Mouse (Mus musculus): ENCODE data around the gene Tmem164. TPM values are rescaled to one million over a fixed set of nuclear protein-coding genes. Genes with fewer than 3 reads are reported as not detected.

Gene Tmem164
- total RNA-seq, 1 experiment from 2014 or later, result 83.8 TPM

DNA sequence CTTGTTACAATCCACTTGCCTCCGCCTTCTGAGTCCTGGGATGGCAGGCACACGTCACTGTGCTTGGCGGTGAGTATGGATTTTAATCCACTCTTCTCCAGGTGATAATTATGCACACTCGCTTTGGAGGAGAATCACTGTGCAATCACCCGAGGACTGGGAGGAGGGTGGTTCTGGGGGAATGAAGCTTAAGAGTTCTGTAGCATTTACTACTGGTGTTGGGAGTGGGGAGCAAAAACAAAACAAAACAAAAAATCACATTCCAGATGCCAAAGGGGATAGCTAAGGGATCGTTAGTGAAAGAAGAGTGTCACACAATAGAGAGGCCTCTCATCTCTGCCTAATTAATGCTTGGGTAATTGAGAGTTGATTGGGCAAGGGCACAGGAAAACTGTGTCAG lies 46.6 kb downstream of the Tmem164 start:
- no peak for ATAC-seq (ENCODE audit: extremely low read depth, insufficient number of reproducible peaks, low FRiP score, poor library complexity, severe bottlenecking)

DNA sequence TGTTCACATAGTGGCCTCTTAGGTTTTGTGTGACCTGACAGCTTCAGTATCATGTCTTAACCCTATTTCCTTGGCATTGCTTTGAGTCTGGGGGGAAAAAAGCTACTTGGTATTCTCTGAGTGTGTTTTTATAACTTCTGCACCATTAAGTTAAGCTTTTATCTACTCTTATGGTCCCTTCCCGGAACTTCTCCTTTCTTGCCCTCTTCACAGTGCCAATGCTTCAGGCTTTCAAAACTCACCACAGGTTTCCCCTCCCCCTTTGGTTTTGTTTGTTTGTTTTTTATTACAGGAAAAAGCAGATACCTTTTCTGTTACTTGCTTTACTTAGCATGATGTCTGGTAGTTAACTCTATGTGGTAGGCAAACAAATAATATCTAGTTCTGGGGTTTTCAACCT lies 47.8 kb downstream of the Tmem164 start:
- ATAC-seq (ENCODE audit: extremely low read depth, insufficient number of reproducible peaks, low FRiP score, poor library complexity, severe bottlenecking), result no peak

DNA sequence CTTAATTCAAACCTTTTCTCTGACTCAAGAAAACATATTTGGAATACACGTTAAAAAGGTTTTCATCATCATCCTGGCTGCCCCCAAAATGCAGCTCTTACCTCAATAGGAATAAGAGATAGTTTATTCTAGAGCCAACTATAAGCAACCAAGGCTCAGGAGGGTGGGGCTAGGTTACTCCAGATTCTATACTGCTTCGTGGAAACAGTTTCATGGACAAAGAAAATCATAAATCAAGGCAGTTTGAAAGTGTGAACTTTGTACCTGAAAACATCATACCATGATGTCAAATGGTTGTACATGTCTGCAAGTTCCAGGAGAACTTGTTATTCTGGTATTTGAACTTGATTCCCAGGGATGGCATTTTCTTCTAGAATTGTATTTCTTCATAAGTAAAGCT lies 48.3 kb downstream of the Tmem164 start:
- no peak for ATAC-seq (ENCODE audit: extremely low read depth, insufficient number of reproducible peaks, low FRiP score, poor library complexity, severe bottlenecking)

DNA sequence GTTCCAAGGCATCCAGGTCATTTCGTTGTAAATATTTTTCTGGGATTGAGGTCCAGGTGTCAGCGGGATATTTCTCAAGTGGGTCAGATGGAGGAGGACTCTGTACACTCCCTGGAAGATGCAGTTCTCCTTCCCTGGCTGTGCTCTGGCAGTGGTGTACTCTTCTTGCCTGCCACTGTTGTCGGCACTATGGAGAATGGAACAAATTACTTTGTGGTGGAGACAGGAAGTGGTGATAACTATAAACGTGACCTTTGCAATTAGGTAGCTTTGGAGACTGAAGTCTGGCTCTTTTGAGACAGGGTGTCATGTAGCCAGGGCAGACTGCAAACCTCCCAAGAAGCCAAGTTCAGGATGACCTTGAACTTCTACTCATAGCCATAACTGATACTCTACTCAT lies 55.9 kb downstream of the Tmem164 start:
- ATAC-seq (ENCODE audit: extremely low read depth, insufficient number of reproducible peaks, low FRiP score, poor library complexity, severe bottlenecking), result no peak

DNA sequence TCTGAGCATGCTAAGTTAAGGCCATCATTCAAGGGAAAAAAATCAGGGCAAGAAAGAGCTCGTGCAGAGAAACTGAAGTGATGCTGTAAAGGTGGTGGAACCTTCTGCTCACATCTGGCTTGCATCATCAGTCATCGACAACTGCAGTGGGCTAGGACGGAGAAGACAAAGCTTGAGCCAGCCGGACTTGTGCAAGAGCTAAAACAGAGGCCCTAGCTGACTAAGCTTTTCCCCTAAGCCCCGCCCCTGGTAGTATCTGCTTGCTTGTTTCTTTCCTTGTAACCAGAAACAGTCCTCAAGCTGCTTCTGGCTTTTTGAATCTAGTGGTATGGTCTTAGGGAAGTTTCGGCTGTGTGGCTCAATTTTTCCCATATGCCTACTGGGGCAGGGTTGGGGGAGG lies 56.5 kb downstream of the Tmem164 start:
- ATAC-seq (ENCODE audit: extremely low read depth, insufficient number of reproducible peaks, low FRiP score, poor library complexity, severe bottlenecking), result peak; percentile 51; the same call in 1 of the 2 replicates

DNA sequence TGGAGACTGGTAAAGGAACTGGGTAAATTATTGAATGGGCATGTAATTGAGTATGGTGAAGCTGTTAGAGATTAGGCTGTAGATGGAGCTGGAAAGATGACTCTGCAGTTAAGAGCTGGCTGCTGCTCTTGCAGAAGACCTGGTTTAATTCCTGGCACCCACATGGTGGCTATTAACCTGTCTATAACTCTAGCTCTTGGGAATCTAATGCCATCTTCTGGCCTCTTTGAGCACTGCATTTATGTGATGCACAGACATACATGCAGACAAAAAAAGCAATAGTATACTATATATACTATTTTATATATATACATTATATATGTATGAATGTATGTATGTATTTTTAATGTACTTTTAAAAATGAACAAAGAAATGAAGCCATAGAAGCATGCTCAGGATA lies 66.2 kb downstream of the Tmem164 start:
- ATAC-seq (ENCODE audit: extremely low read depth, insufficient number of reproducible peaks, low FRiP score, poor library complexity, severe bottlenecking), result no peak

DNA sequence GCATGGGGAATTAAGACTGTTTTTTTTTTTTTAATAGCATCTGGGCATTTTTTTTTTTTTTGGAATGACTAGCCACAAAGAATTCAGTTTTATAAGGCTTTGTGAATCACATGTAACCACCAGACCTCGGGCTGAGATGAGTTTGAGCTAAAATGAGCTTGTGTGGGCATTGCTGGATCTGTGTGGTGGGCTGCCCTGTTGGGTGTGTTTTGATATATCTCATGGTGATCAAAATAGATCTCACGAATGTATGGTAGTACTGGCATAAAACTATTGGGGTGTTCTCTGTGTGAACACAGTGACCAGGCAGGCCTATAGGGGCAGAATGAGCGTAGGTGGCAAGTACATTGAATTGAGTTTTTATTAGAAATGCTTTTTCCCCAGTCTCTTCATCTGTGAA lies 67.4 kb downstream of the Tmem164 start:
- ATAC-seq (ENCODE audit: extremely low read depth, insufficient number of reproducible peaks, low FRiP score, poor library complexity, severe bottlenecking), result no peak

DNA sequence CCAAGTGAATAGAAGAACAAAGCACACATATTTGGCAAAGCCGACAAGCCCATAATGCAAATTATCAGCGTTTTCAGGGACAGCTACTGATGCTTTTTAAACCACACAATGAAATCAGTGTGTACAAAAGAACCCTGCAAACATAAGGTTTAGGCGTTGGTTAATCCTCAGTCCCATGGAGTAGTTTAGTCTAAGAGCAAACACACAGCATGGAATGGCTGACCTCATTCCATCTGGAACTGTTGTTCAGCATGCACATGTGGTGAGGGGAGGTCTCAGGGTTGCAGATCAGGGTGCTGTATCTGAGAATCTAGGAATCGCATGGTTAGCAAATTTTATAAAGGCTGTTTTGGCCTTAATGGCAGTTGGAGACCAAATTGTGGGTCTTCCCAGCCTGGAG lies 69.6 kb downstream of the Tmem164 start:
- ATAC-seq (ENCODE audit: extremely low read depth, insufficient number of reproducible peaks, low FRiP score, poor library complexity, severe bottlenecking), result no peak

DNA sequence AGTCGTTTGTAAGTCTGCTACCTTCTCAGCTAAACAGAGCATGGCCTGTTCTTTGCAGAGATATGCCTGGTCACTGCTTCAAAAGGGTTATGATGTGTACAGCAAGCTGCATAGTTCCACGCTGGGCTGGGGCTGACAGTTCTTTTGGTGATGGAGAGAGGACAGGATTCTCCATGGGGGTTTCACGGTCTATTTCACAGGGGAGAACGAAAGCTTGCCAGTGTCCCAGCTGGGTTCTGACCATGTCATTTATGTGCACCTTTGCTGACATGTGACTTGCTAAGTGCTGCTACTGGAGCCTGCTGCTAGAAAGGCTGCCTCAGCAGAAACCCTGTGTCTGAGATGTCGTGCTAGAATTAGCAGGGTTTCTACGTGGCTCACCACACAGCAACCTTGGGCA lies 74.3 kb downstream of the Tmem164 start:
- no peak for ATAC-seq (ENCODE audit: extremely low read depth, insufficient number of reproducible peaks, low FRiP score, poor library complexity, severe bottlenecking)

DNA sequence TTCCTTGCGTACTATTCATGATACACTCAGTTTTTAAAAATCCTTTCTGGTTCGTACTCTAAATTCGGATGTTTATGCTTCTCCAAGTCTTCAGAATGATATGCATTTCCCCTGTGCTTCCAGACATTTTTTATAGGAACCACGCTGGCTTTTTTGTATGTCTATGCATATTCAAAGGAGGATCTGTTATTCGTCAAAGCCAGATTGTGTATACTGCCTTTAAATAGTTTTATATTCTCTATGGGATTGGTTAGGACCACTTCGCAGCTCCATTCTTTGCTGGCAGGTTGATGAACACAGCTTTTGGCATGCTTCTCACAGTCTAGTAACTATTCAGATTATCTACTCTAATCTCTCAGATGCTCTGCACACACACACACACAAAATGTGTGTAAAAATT lies 79.2 kb downstream of the Tmem164 start:
- no peak for ATAC-seq (ENCODE audit: extremely low read depth, insufficient number of reproducible peaks, low FRiP score, poor library complexity, severe bottlenecking)

DNA sequence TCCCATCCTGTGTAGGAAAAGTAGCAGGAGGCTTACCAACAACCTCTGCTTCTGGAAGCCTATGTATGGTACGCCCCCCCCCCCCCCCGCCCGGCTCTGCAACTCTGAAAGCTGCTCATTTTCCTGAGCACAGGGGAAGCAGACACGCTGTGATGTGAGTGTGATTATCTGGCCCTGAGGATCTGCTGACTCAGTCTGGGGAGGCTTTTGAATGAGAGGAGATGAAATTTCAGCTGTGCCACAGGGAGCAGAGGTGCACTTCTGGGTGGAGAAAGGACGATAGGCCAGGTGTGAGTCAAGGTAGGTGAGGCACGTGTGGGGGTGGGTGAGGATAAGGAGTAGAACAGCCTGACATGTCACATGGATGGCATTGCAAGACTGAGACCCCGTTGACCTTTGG lies 82.1 kb downstream of the Tmem164 start:
- ATAC-seq (ENCODE audit: extremely low read depth, insufficient number of reproducible peaks, low FRiP score, poor library complexity, severe bottlenecking), result no peak

DNA sequence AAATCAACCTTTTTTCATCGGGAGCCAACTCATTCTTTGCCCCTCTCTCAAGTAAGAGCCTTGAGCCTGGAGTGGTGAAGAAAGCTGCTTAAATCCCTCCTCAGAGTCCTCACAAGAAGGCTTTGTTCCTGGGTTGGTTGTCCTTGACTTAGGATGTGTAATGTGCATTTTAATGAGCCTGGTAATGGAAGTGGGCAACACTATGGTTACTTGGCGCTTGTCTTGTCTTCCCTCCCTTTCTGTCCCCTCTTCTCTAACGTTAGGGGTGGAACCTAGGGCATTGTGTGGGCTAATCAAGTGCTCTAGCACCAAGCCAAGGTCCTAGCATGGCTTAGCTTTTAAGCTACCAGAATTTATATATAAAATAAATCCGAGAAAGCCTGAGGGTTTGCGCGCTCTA lies 88.5 kb downstream of the Tmem164 start:
- ATAC-seq (ENCODE audit: extremely low read depth, insufficient number of reproducible peaks, low FRiP score, poor library complexity, severe bottlenecking), result no peak

DNA sequence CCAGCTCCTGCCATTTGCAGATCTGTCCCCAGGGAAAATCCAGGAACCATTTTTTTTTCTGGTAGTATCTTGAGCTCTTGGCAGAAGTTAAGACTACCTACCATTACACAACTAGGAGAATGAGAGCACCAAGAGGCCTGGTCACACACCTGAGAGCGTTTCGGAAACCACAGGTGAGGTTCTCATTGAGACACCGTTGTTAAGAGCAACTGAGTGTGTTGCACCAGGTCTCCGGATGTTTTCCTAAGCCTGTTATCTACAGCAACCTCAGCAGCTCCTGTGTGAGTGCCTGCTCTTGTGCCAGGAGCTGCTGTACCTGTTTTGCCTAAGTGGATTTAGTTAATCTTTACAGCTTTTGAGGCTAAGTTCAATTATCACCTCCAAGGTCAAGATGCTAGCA lies 92.5 kb downstream of the Tmem164 start:
- ATAC-seq (ENCODE audit: extremely low read depth, insufficient number of reproducible peaks, low FRiP score, poor library complexity, severe bottlenecking), result no peak

DNA sequence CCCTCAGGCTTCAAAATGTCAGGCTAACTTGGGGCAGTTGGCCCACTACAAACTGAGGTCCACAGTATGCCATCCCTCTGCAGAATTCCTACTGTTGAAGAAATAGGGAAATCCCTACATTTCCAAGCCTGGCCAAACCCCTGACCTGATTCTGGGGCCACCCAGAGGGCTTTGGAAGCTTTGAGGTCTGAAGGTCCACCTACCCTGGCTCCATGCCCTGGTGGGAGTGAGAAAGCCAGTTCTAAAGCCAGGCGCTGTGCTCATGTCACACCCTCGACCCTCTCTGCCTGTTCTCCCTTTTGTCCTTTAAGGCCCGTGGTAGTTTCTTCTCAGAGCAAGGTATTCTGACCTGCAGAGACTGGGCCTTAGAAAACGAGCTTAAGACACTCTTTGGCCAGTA lies 94.9 kb downstream of the Tmem164 start:
- no peak for ATAC-seq (ENCODE audit: extremely low read depth, insufficient number of reproducible peaks, low FRiP score, poor library complexity, severe bottlenecking)

DNA sequence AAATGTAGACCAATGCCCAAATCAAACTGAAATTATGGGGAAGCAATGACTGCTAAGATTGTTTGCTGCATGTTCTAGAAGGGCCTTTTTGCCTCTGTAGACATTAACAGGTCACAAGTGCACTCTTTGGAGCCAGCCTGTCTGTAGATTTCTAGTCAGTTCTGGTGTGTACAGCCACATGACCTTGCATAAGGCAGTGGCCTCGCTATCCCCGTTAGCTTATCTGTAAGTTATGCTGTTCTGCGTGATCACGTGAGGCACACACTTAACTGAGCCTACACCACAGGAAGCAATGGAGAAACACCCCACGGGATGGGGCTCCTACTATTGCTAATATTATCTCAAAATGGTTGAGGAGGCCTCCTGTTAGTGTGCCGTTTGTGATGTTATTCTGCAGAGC lies 97.4 kb downstream of the Tmem164 start:
- ATAC-seq (ENCODE audit: extremely low read depth, insufficient number of reproducible peaks, low FRiP score, poor library complexity, severe bottlenecking), result no peak

DNA sequence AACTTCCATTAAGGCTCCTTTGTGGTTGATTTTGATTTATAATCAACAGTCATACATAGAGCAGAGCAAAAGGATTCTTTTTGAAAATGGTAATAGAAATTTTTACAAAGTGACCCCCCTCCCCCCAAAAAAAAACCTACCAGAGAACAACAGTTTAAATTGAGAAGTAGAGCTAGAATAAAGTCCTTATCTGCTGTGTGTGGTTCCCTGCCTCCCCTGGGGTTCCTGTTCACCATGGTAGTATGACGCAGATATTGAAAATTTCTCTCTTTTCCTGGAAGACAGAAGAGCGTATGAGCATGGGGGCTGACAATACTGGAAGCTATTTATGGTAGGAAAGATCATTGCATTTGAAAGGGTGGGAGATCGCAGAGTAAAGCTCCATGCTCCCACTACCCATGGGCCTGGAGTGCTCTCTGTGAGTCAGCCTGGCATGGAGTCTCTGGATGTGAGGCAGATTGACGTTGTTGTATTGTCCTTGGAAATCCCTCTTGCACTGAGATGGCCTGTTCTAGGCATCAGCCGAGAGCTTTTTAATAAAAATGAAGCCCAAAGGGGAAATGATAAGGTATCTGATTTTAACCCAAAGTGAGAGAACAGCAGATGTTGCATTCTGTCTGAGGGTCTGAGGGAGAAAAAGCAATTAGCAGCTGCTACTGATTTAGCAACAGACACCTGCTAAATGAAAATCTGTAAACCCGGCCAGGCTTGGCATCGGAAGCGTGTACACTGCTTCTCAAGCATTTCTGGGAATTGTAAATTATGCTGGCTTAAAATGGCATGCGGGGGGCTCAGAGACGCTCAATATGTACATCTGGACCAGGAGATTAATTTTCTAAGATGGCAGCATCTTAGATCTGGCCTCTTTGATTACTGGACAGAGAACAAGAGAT lies 105.2 kb downstream of the Tmem164 start:
- no peak for ATAC-seq (ENCODE audit: extremely low read depth, insufficient number of reproducible peaks, low FRiP score, poor library complexity, severe bottlenecking)

DNA sequence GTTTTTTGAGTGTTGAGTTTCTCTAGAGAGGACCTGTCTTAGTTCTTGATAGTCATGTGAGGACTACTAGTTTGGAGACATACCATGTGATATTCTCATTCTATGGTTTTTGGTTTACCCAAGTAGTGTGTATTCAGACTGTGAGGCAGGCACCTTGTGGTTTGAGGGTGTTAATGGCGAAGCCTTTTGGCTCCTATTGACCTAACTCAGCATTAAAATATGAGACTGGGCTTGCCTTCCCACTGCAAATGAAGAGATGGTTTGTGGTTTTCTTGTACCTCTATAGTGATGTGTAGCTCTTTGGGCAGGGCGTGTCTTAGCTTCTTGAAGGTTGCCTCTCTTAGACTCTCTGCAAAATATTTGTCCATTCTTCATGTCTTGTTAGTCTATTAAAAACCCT lies 111.0 kb downstream of the Tmem164 start:
- no peak for ATAC-seq (ENCODE audit: extremely low read depth, insufficient number of reproducible peaks, low FRiP score, poor library complexity, severe bottlenecking)

DNA sequence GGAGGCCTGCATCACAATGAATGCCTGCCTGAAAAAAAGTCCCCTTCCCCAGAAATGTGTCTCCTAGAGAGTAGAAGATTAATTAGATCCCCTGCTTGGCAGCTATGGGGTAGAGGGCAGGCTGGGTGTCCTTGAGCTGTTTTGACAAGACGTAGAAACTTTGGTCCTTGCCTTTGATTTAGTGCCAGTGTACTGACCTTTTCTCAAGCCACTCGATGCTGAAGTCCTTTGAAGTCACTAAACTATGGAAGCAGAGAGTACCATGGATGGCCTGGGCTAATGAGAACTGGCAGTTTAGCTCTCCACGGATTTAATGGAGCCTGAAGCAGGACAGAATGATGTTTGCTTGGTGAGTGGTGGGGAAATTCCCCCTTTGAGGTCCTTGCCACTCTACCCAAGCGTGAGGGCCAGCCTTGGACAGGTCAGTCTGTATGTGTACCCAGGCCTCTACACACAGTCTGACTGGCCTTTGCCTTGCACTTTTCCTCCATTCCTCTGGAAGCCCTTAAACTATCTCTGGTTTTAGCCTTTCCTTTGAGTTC lies 112.9 kb downstream of the Tmem164 start:
- ATAC-seq (ENCODE audit: extremely low read depth, insufficient number of reproducible peaks, low FRiP score, poor library complexity, severe bottlenecking), result no peak

DNA sequence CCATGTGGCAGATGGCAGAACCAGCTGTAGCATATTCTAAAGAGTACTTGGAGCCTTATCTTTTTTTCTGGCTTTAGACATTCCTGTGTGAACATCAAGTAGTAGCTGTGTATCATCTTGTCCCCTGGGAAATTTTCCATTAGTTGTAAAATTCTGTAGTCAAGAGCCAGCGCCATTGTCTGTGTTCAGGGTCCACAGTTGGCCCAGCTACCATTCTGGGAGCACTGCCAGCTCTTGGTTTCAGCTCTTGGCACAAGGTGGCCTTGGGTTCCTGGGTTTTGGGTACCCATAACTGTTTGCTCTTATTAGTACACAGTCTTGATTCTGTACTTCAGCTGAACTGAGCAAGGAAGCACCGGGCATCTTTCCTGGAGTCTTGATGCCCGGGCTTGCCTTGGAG lies 123.4 kb downstream of the Tmem164 start:
- no peak for ATAC-seq (ENCODE audit: extremely low read depth, insufficient number of reproducible peaks, low FRiP score, poor library complexity, severe bottlenecking)

DNA sequence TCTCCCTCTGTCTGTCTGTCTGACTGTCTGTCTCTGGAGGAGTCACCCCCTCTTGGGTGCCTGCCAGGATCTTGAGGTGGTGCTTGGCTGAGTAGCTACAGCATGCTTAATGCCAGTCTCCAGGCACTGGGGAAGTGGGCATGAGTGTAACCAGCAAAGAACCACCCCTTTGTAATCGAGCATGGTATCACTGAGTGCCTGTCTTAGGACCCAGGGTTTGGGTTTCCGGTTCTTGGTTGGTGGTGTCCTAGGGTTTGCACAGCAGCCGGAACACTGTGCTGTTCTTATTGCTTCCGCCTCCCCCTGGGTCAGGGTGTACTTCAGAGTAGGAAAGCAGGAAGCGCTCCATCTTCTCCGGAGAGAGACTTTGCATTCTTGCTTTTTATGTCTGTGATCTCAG lies 124.9 kb downstream of the Tmem164 start:
- no peak for ATAC-seq (ENCODE audit: extremely low read depth, insufficient number of reproducible peaks, low FRiP score, poor library complexity, severe bottlenecking)

DNA sequence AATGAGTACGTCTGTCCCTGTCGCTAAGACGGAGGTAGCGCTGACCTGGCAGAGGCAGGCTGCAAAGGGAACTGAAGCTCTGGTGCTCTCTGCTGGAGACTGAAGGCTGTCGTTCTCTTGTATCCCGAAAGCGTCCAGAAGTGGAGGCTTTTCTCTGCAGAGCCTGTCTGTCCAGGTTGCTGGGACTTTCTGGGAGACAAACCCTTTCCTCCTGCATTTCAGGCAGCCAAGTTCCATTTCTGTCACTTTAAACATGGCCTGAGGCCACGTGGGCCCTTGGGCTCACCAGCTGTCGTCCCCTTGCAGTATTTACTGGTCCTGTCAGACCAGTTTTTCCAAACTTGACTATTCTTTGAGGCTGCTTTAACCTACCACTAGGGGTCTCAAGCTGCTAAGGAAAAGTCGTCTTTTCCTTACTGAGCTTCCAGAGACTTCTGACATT lies 125.4 kb downstream of the Tmem164 start:
- no peak for ATAC-seq (ENCODE audit: extremely low read depth, insufficient number of reproducible peaks, low FRiP score, poor library complexity, severe bottlenecking)

Data from neutrophil, adult 5-6 weeks (primary cell).